Mouse (Mus musculus): ENCODE data around the gene Ciao2a. TPM values are rescaled to one million over a fixed set of nuclear protein-coding genes. Genes with fewer than 3 reads are reported as not detected.

Gene Ciao2a
- polyA plus RNA-seq, 1 experiment: 31.7 TPM

Other genes with a start within 250 kb of the Ciao2a start
- gene Pclaf, start 236.4 kb upstream of the Ciao2a start, polyA plus RNA-seq (2012; rRNA removed): 0.57 and 0.96 TPM in 2 replicates
- 19.9 and 25.8 TPM in 2 replicates for gene Trip4, start 217.8 kb upstream of the Ciao2a start, polyA plus RNA-seq (2012; rRNA removed)
- gene Csnk1g1, start 217.7 kb upstream of the Ciao2a start, polyA plus RNA-seq (2012; rRNA removed): 20.3 and 22.4 TPM in 2 replicates
- gene Ppib, start 66.4 kb upstream of the Ciao2a start, polyA plus RNA-seq (2012; rRNA removed): 239 and 279 TPM in 2 replicates
- gene Snx22, start 56.9 kb upstream of the Ciao2a start, polyA plus RNA-seq (2012; rRNA removed): 6.2 TPM in 2 replicates
- 89.1 and 93.5 TPM in 2 replicates for gene Snx1, start within 50 bp of the Ciao2a start, polyA plus RNA-seq (2012; rRNA removed)
- 2.1 and 3.8 TPM in 2 replicates for gene Dapk2, start 31.6 kb downstream of the Ciao2a start, polyA plus RNA-seq (2012; rRNA removed)
- 64.9 and 68.6 TPM in 2 replicates for gene Herc1, start 223.8 kb downstream of the Ciao2a start, polyA plus RNA-seq (2012; rRNA removed)

Data from frontal cortex, adult 2 months (tissue).